Mouse (Mus musculus): ENCODE data around the gene Trpv1. TPM values are rescaled to one million over a fixed set of nuclear protein-coding genes. Genes with fewer than 3 reads are reported as not detected.

Trpv1 gene
- polyA plus RNA-seq, 1 experiment: not detected

- Histone ChIP-seq H3K9me3 (ENCODE audit: control insufficient read depth, low read length) (no peaks in the 10 kb centered on the region), H3K4me1 (ENCODE audit: control insufficient read depth) (peaks cover 35% of the 10 kb centered on the region), H3K27me3 (ENCODE audit: control insufficient read depth) (no peaks in the 10 kb centered on the region), H3K4me3 (replicated peaks) (no peak overlapping the region), H3K36me3 (ENCODE audit: control insufficient read depth) (peaks cover under 1% of the 10 kb centered on the region; the same call in 1 of the 2 replicates)
- no peak for TF ChIP-seq GATA1 (IDR thresholded peaks at IDR 0.05; ENCODE audit: low read length)
- TF ChIP-seq TAL1 (IDR thresholded peaks at IDR 0.05; ENCODE audit: low read length): no peak
These were observed 33.1 kb upstream of the Trpv1 start for GRCm38 (mm10) chr11:73201021-73201420.

GRCm38 (mm10) chr11:73201597-73201996 is 32.5 kb upstream of the Trpv1 start:
- peaks cover 35% of the 10 kb centered on the region for H3K4me1 ChIP-seq (ENCODE audit: control insufficient read depth)
- no peak overlapping the region for H3K4me3 ChIP-seq (replicated peaks)
- H3K27me3 ChIP-seq (ENCODE audit: control insufficient read depth): no peaks in the 10 kb centered on the region
- H3K9me3 ChIP-seq (ENCODE audit: control insufficient read depth, low read length): no peaks in the 10 kb centered on the region
- no peak for TF ChIP-seq GATA1 (IDR thresholded peaks at IDR 0.05; ENCODE audit: low read length)
- no peak for TF ChIP-seq TAL1 (IDR thresholded peaks at IDR 0.05; ENCODE audit: low read length)
- H3K36me3 ChIP-seq (ENCODE audit: control insufficient read depth): no peaks in the 10 kb centered on the region

DNA sequence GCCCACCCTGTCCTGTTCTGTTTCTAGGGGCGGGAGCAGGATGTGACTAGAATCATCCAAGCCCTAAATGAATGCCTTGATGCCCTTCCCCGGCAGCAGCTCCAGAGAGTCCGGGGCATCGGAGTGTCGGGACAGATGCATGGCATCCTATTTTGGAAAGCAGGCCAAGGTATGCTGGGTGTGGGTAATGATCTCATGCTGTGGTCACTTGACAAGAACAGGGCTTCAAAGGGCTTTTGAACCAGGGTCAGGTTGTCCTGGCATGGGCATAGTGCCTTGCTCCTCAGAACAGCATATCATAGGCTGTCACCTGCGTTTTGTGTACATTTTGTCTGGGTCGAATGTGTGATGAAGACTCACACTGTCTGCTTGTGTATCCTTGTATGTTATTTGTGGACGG is 30.2 kb upstream of the Trpv1 start:
- TF ChIP-seq TAL1 (IDR thresholded peaks at IDR 0.05; ENCODE audit: low read length) (no peak), GATA1 (IDR thresholded peaks at IDR 0.05; ENCODE audit: low read length) (no peak)
- H3K4me3 ChIP-seq (replicated peaks): no peak overlapping the region
- H3K4me1 ChIP-seq (ENCODE audit: control insufficient read depth): peaks cover 16% of the 10 kb centered on the region
- no peaks in the 10 kb centered on the region; the same call in 1 of the 2 replicates for H3K36me3 ChIP-seq (ENCODE audit: control insufficient read depth)
- H3K27me3 ChIP-seq (ENCODE audit: control insufficient read depth): no peaks in the 10 kb centered on the region
- H3K9me3 ChIP-seq (ENCODE audit: control insufficient read depth, low read length): no peaks in the 10 kb centered on the region

DNA sequence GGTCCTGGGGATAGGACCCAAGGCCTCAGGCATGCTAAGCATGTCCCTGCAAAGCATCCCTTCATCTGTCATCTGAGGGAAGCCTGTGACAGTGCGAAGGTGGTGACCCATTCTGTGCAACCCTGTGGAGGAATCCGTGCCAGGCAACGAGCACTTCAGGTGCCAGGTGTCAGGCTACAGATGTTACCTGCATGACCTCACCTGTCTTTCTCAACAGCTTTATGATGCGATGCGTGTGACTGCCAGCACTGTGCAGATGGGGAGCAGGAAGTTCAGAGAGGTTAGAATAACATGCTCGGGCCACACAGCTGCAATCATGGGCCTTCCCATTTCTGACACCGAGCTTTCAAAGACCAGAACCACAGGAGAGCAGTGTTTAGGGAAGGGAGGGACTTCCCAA is 28.9 kb upstream of the Trpv1 start:
- Histone ChIP-seq H3K4me3 (replicated peaks) (no peak overlapping the region), H3K27me3 (ENCODE audit: control insufficient read depth) (no peaks in the 10 kb centered on the region), H3K4me1 (ENCODE audit: control insufficient read depth) (peaks cover 6% of the 10 kb centered on the region), H3K9me3 (ENCODE audit: control insufficient read depth, low read length) (no peaks in the 10 kb centered on the region), H3K36me3 (ENCODE audit: control insufficient read depth) (no peaks in the 10 kb centered on the region; the same call in 1 of the 2 replicates)
- TF ChIP-seq GATA1 (IDR thresholded peaks at IDR 0.05; ENCODE audit: low read length) (no peak), TAL1 (IDR thresholded peaks at IDR 0.05; ENCODE audit: low read length) (no peak)

GRCm38 (mm10) chr11:73207621-73208020 is 26.5 kb upstream of the Trpv1 start:
- H3K4me3 ChIP-seq (replicated peaks): no peak overlapping the region
- no peaks in the 10 kb centered on the region for H3K9me3 ChIP-seq (ENCODE audit: control insufficient read depth, low read length)
- no peaks in the 10 kb centered on the region for H3K4me1 ChIP-seq (ENCODE audit: control insufficient read depth)
- H3K27me3 ChIP-seq (ENCODE audit: control insufficient read depth): no peaks in the 10 kb centered on the region
- no peak for TF ChIP-seq TAL1 (IDR thresholded peaks at IDR 0.05; ENCODE audit: low read length)
- TF ChIP-seq GATA1 (IDR thresholded peaks at IDR 0.05; ENCODE audit: low read length): no peak
- no peaks in the 10 kb centered on the region; the same call in 1 of the 2 replicates for H3K36me3 ChIP-seq (ENCODE audit: control insufficient read depth)

DNA sequence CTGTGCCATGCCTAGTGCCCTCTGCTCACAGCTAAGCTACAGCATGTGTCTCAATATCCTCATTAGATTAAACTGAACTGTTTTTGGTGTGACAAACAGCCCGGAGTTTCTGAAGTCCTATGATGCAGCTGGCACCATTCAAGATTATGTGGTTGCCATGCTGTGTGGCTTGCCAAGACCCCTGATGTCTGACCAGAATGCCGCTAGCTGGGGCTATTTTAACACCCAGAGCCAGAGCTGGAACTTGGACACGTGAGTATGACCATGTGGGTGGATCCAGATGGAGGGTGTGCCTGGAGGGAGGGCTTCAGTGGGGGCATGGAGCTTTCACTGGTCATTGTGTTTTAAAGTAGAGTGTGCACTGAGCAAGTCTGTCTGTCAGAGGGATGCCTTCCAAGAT is 20.1 kb upstream of the Trpv1 start:
- H3K9me3 ChIP-seq (ENCODE audit: control insufficient read depth, low read length): no peaks in the 10 kb centered on the region
- no peak overlapping the region for H3K4me3 ChIP-seq (replicated peaks)
- no peaks in the 10 kb centered on the region; the same call in 1 of the 2 replicates for H3K4me1 ChIP-seq (ENCODE audit: control insufficient read depth)
- no peaks in the 10 kb centered on the region for H3K27me3 ChIP-seq (ENCODE audit: control insufficient read depth)
- H3K36me3 ChIP-seq (ENCODE audit: control insufficient read depth): peaks cover 3% of the 10 kb centered on the region; the same call in 1 of the 2 replicates
- TF ChIP-seq TAL1 (IDR thresholded peaks at IDR 0.05; ENCODE audit: low read length) (no peak), GATA1 (IDR thresholded peaks at IDR 0.05; ENCODE audit: low read length) (no peak)

DNA sequence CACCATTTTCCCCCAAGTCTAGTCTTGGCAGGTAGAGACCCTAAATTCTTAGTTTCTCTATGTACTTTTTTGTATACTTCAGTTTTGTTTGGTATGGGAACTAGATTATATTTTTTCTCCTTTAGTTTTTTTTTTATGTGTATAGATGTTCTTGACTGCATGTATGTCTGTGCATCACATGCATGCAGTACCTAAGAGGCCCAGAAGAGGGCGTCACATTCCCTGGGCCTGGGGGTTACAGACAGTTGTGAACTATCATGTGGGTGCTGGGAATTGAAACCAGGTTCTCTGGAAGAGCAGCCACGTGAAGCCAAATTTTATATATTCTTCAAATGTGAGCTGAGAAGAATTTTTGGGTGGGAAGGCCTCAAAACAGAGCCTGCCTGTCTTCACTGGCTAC is 14.4 kb upstream of the Trpv1 start:
- Histone ChIP-seq H3K9me3 (ENCODE audit: control insufficient read depth, low read length) (no peaks in the 10 kb centered on the region), H3K36me3 (ENCODE audit: control insufficient read depth) (peaks cover 3% of the 10 kb centered on the region; the same call in 1 of the 2 replicates)
- TF ChIP-seq GATA1 (IDR thresholded peaks at IDR 0.05; ENCODE audit: low read length): no peak
- no peak for TF ChIP-seq TAL1 (IDR thresholded peaks at IDR 0.05; ENCODE audit: low read length)

GRCm38 (mm10) chr11:73220651-73221050 is 13.4 kb upstream of the Trpv1 start:
- H3K4me1 ChIP-seq (ENCODE audit: control insufficient read depth): no peaks in the 10 kb centered on the region
- TF ChIP-seq GATA1 (IDR thresholded peaks at IDR 0.05; ENCODE audit: low read length) (no peak), TAL1 (IDR thresholded peaks at IDR 0.05; ENCODE audit: low read length) (no peak)
- peaks cover 3% of the 10 kb centered on the region; the same call in 1 of the 2 replicates for H3K36me3 ChIP-seq (ENCODE audit: control insufficient read depth)

More for the DNA sequence above, 14.4 kb upstream of the Trpv1 start:
- Histone ChIP-seq H3K27me3 (ENCODE audit: control insufficient read depth) (no peaks in the 10 kb centered on the region), H3K4me3 (replicated peaks) (no peak overlapping the region), H3K4me1 (ENCODE audit: control insufficient read depth) (no peaks in the 10 kb centered on the region)

DNA sequence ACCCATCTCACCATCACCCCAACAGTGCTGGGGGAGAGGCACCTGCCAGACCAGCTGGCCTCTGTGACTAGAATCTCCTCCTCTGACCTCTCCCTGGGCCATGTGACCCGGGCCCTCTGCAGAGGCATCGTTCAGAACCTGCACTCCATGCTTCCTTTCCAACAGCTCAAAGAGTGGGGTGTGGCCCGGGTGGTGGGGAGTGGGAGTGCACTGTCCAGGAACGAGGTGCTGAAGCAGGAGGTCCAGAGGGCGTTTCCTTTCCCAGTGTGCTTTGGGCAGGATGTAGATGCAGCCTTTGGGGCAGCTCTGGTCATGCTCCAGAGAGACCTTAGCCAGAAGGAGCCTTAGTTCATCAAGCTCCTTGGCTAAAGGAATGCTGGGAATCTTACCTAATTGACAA is 11.2 kb upstream of the Trpv1 start:
- Histone ChIP-seq H3K36me3 (ENCODE audit: control insufficient read depth) (peaks cover under 1% of the 10 kb centered on the region; the same call in 1 of the 2 replicates), H3K4me3 (replicated peaks) (no peak overlapping the region), H3K9me3 (ENCODE audit: control insufficient read depth, low read length) (no peaks in the 10 kb centered on the region), H3K4me1 (ENCODE audit: control insufficient read depth) (no peaks in the 10 kb centered on the region), H3K27me3 (ENCODE audit: control insufficient read depth) (no peaks in the 10 kb centered on the region)
- TF ChIP-seq TAL1 (IDR thresholded peaks at IDR 0.05; ENCODE audit: low read length) (no peak), GATA1 (IDR thresholded peaks at IDR 0.05; ENCODE audit: low read length) (no peak)

More at GRCm38 (mm10) chr11:73220651-73221050, 13.4 kb upstream of the Trpv1 start:
- Histone ChIP-seq H3K4me3 (replicated peaks) (no peak overlapping the region), H3K27me3 (ENCODE audit: control insufficient read depth) (no peaks in the 10 kb centered on the region), H3K9me3 (ENCODE audit: control insufficient read depth, low read length) (no peaks in the 10 kb centered on the region)

- Histone ChIP-seq H3K9me3 (ENCODE audit: control insufficient read depth, low read length) (no peaks in the 10 kb centered on the region), H3K4me3 (replicated peaks) (no peak overlapping the region), H3K4me1 (ENCODE audit: control insufficient read depth) (no peaks in the 10 kb centered on the region), H3K27me3 (ENCODE audit: control insufficient read depth) (no peaks in the 10 kb centered on the region), H3K36me3 (ENCODE audit: control insufficient read depth) (no peaks in the 10 kb centered on the region; the same call in 1 of the 2 replicates)
- TF ChIP-seq TAL1 (IDR thresholded peaks at IDR 0.05; ENCODE audit: low read length): no peak
- no peak for TF ChIP-seq GATA1 (IDR thresholded peaks at IDR 0.05; ENCODE audit: low read length)
These were observed 10.1 kb upstream of the Trpv1 start for GRCm38 (mm10) chr11:73223966-73224365.

Data from erythroblast, embryonic 14.5 days (primary cell).